ENCODE assay signal across 24 mouse cellular contexts in the genomic region with DNA sequence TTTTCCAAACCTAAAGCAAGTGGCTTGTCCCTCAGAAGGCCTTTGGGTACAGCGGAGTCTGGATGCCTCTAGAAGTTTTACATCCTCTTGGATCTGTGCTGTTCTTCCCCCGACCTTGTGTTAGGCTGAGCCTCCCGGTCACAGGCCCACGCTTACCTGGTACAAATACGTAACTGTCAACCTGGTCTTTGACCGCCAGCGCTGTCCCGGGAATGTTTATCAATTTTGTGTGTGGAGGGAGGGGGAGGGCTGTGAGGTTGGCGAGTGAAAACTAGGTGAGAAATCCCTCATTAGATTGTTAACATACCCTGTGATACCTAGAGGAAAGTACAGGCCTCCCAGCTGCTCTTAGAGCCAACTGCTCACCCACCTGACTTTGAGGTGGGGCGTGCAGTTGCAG. TPM values are rescaled to one million over a fixed set of nuclear protein-coding genes. Genes with fewer than 3 reads are reported as not detected.
DNase-seq lines count a peak whose midpoint lies in the region; ATAC-seq and TF ChIP-seq lines count a peak whose summit lies in the region.
"Had no signal": no experiment of that assay in that cellular context is flagged by ENCODE, and none has a peak within 500 bp of the region (broad histone marks: within the 10 kb centered on the region; RNA-seq: fewer than 3 reads in every experiment).

No protein-coding gene starts in this region.

- peaks cover 4% of the 10 kb centered on the region; the same call in 1 of the 2 replicates for H3K4me1 ChIP-seq in liver, embryonic 12.5 days
- peaks cover 0 to 4% of the 10 kb centered on the region in 2 experiments; a peak in 2 of 4 replicates for H3K4me1 ChIP-seq in liver, embryonic 14.5 days (replicated peaks; ENCODE audit: control insufficient read depth in 2 of 2, insufficient read depth in 2 of 2, low read length in 1 of 2)
- H3K4me1 ChIP-seq in liver, embryonic 16.5 days (ENCODE audit: control insufficient read depth, low read depth, low read length), result no peaks in the 10 kb centered on the region; the same call in 1 of the 2 replicates
- peaks cover 4% of the 10 kb centered on the region; the same call in 1 of the 2 replicates for H3K4me1 ChIP-seq in kidney, embryonic 14.5 days (ENCODE audit: control insufficient read depth, insufficient read depth, low read length)
- H3K4me1 ChIP-seq: forebrain, embryonic 15.5 days had no signal

- H3K9ac ChIP-seq in liver, embryonic 12.5 days, result no peak overlapping the region
- no peak overlapping the region for H3K9ac ChIP-seq in liver, embryonic 14.5 days (replicated peaks)
- H3K9ac ChIP-seq in liver, embryonic 16.5 days (ENCODE audit: low read depth, low read length), result no peak overlapping the region
- H3K9ac ChIP-seq in kidney, embryonic 14.5 days (ENCODE audit: low read depth, low read length), result no peak overlapping the region
- H3K9ac ChIP-seq: embryonic facial prominence, embryonic 12.5 days; forebrain, embryonic 13.5 days; forebrain, embryonic 15.5 days had no signal

- no peak overlapping the region for H3K4me3 ChIP-seq in liver, embryonic 12.5 days
- H3K4me3 ChIP-seq in liver, embryonic 14.5 days (ENCODE audit: insufficient read depth in 1 of 2, low read depth in 2 of 2, low read length in 2 of 2), result no peak overlapping the region
- no peak overlapping the region for H3K4me3 ChIP-seq in liver, embryonic 16.5 days (ENCODE audit: low read depth, low read length)
- H3K4me3 ChIP-seq in kidney, embryonic 14.5 days (ENCODE audit: low read length), result no peak overlapping the region
- H3K4me3 ChIP-seq: embryonic facial prominence, embryonic 10.5 days; embryonic facial prominence, embryonic 12.5 days; forebrain, embryonic 13.5 days; forebrain, embryonic 15.5 days had no signal

- WGBS in liver, embryonic 12.5 days (ENCODE audit: insufficient replicate concordance), result 71% methylated on average over 10 of the region's 10 CpGs
- WGBS in liver, embryonic 14.5 days (ENCODE audit: insufficient replicate concordance), result 75% methylated on average over 10 of the region's 10 CpGs
- 62% methylated on average over 10 of the region's 10 CpGs for WGBS in liver, embryonic 16.5 days (ENCODE audit: insufficient replicate concordance)
- 89% methylated on average over 10 of the region's 10 CpGs for WGBS in kidney, embryonic 14.5 days

- DNase-seq in liver, result peak; percentile 26
- peak in 1 of 3 experiments; percentile 12 for DNase-seq in liver, embryonic 14.5 days (ENCODE audit: low read depth in 3 of 3, low spot score in 3 of 3)
- DNase-seq in right cerebral cortex, postnatal 36 days (ENCODE audit: low spot score in 2 of 2), result no peak
- DNase-seq: adrenal gland, adult 8-10 months; adrenal gland, postnatal 14 days; adrenal gland, postnatal 36 days; B cell, adult 2 months; cerebellum, adult 11-12 months; cerebellum, adult 2 months; cerebellum, adult 9-10 months; cerebellum, postnatal 10 days; cerebellum, postnatal 25 days had no signal

- no peak overlapping the region for H3K27ac ChIP-seq in liver, embryonic 12.5 days
- no peak overlapping the region for H3K27ac ChIP-seq in liver, embryonic 14.5 days
- peak overlapping the region; percentile 33 for H3K27ac ChIP-seq in liver, embryonic 16.5 days (ENCODE audit: low read length)
- no peak overlapping the region for H3K27ac ChIP-seq in kidney, embryonic 14.5 days (ENCODE audit: low read depth, low read length)
- H3K27ac ChIP-seq: embryonic facial prominence, embryonic 10.5 days; embryonic facial prominence, embryonic 12.5 days; forebrain, embryonic 13.5 days; forebrain, embryonic 15.5 days had no signal

- 0 out of 2 replicates have a peak, but pooled peaks have one; percentile 3 for TF ChIP-seq CTCF in liver, embryonic 14.5 days (IDR thresholded peaks at IDR 0.05; ENCODE audit: low read depth)

- ATAC-seq in liver, embryonic 12.5 days, result no peak
- ATAC-seq in liver, embryonic 14.5 days (ENCODE audit: insufficient read depth), result peak; percentile 47; the same call in 1 of the 2 replicates
- ATAC-seq in liver, embryonic 16.5 days (ENCODE audit: low read depth), result peak; percentile 81
- no peak for ATAC-seq in kidney, embryonic 14.5 days (ENCODE audit: low FRiP score, low TSS enrichment)
- ATAC-seq: activated CD4-positive, CD25-positive, alpha-beta regulatory T cell, adult 4 months; CD4-positive, CD25-positive, alpha-beta regulatory T cell, adult 4 months; forebrain, embryonic 13.5 days; forebrain, embryonic 15.5 days; Patski had no signal

- H3K9me3 ChIP-seq in liver, embryonic 12.5 days (replicated peaks), result no peaks in the 10 kb centered on the region
- no peaks in the 10 kb centered on the region for H3K9me3 ChIP-seq in liver, embryonic 14.5 days (ENCODE audit: control insufficient read depth, low read length)
- H3K9me3 ChIP-seq in liver, embryonic 16.5 days (replicated peaks; ENCODE audit: control insufficient read depth, low read length), result no peaks in the 10 kb centered on the region
- no peaks in the 10 kb centered on the region for H3K9me3 ChIP-seq in kidney, embryonic 14.5 days (ENCODE audit: control insufficient read depth, low read length)
- H3K9me3 ChIP-seq: embryonic facial prominence, embryonic 10.5 days; embryonic facial prominence, embryonic 12.5 days; forebrain, embryonic 13.5 days; forebrain, embryonic 15.5 days; G1E had no signal

- no peak overlapping the region for H3K4me2 ChIP-seq in liver, embryonic 12.5 days
- H3K4me2 ChIP-seq in liver, embryonic 14.5 days (ENCODE audit: low read depth), result no peak overlapping the region
- H3K4me2 ChIP-seq in liver, embryonic 16.5 days (ENCODE audit: low read depth, low read length), result no peak overlapping the region
- H3K4me2 ChIP-seq in kidney, embryonic 14.5 days (replicated peaks; ENCODE audit: low read depth, low read length), result no peak overlapping the region
- H3K4me2 ChIP-seq: embryonic facial prominence, embryonic 12.5 days; forebrain, embryonic 13.5 days; forebrain, embryonic 15.5 days had no signal

- TF ChIP-seq EP300 in liver, embryonic 14.5 days (IDR thresholded peaks at IDR 0.05; ENCODE audit: low read depth), result no peak

- no peaks in the 10 kb centered on the region for H3K36me3 ChIP-seq in liver, embryonic 12.5 days
- H3K36me3 ChIP-seq in liver, embryonic 14.5 days (replicated peaks; ENCODE audit: control insufficient read depth, insufficient read depth, low read depth), result no peaks in the 10 kb centered on the region
- no peaks in the 10 kb centered on the region for H3K36me3 ChIP-seq in liver, embryonic 16.5 days (ENCODE audit: control insufficient read depth, insufficient read depth)
- no peaks in the 10 kb centered on the region for H3K36me3 ChIP-seq in kidney, embryonic 14.5 days (ENCODE audit: control insufficient read depth, insufficient read depth, low read length)
- H3K36me3 ChIP-seq: embryonic facial prominence, embryonic 10.5 days; embryonic facial prominence, embryonic 12.5 days; forebrain, embryonic 15.5 days had no signal

- H3K27me3 ChIP-seq in liver, embryonic 12.5 days (replicated peaks), result no peaks in the 10 kb centered on the region
- no peaks in the 10 kb centered on the region for H3K27me3 ChIP-seq in liver, embryonic 14.5 days (ENCODE audit: control insufficient read depth, insufficient read depth, low read length)
- no peaks in the 10 kb centered on the region for H3K27me3 ChIP-seq in liver, embryonic 16.5 days (ENCODE audit: control insufficient read depth, insufficient read depth, low read depth, low read length)
- H3K27me3 ChIP-seq in kidney, embryonic 14.5 days (ENCODE audit: control insufficient read depth, insufficient read depth, low read length), result no peaks in the 10 kb centered on the region
- H3K27me3 ChIP-seq: CH12.LX; embryonic facial prominence, embryonic 12.5 days; forebrain, embryonic 13.5 days; forebrain, embryonic 15.5 days; Patski had no signal

RNA-seq across cellular contexts. Expression of a gene that starts 27.5 kb away (rescaled TPM):
- 0.61 and 0.68 TPM in 2 replicates for polyA plus RNA-seq in liver, embryonic 12.5 days (2016; fragmentation: Nextera tagmentation; extraction: Ambion mirVana)
- 1.4 and 1.6 TPM in 2 replicates for polyA plus RNA-seq in liver, embryonic 14.5 days (2012; rRNA removed)
- 1.9 and 2.2 TPM in 2 replicates for polyA plus RNA-seq in liver, embryonic 14.5 days (2014; fragmentation: Nextera tagmentation; extraction: Ambion mirVana)
- 2.4 and 2.5 TPM in 2 replicates for polyA plus RNA-seq in liver, embryonic 16.5 days (2015; fragmentation: Nextera tagmentation; extraction: Ambion mirVana)
- 0.90 and 0.95 TPM in 2 replicates for polyA plus RNA-seq in kidney, embryonic 14.5 days (2014; fragmentation: Nextera tagmentation; extraction: Ambion mirVana)

RNA-seq across cellular contexts. Expression of a gene that starts 44.0 kb away (rescaled TPM):
- 421 and 461 TPM in 2 replicates for polyA plus RNA-seq in liver, embryonic 12.5 days (2016; fragmentation: Nextera tagmentation; extraction: Ambion mirVana)
- polyA plus RNA-seq in liver, embryonic 14.5 days (2012; rRNA removed), result 102 and 167 TPM in 2 replicates
- polyA plus RNA-seq in liver, embryonic 14.5 days (2014; fragmentation: Nextera tagmentation; extraction: Ambion mirVana), result 330 and 359 TPM in 2 replicates
- 294 and 338 TPM in 2 replicates for polyA plus RNA-seq in liver, embryonic 16.5 days (2015; fragmentation: Nextera tagmentation; extraction: Ambion mirVana)
- polyA plus RNA-seq in kidney, embryonic 14.5 days (2014; fragmentation: Nextera tagmentation; extraction: Ambion mirVana), result 276 and 313 TPM in 2 replicates

Comparison
In these comparisons a context has a peak if more than half of its experiments do, and no peak if none do; other contexts are left out.
1. ATAC-seq: peak in liver, embryonic 14.5 days (single experiment) and liver, embryonic 16.5 days (single experiment); none in liver, embryonic 12.5 days (single experiment) and kidney, embryonic 14.5 days (single experiment).